Mouse (Mus musculus) cerebellum, adult 2 months (tissue): ENCODE results near the gene Armc5. TPM values are rescaled to one million over a fixed set of nuclear protein-coding genes. Genes with fewer than 3 reads are reported as not detected.
A peak's percentile ranks its signal among the peaks of the same experiment; 100 is the strongest.

ENCODE experiments used
- DNase-seq, 2 experiments: peaks; one replicate each; pipeline ENCODE4 v3.0.0; 2021
- H3K27ac ChIP-seq: fragments of 200-500 bp; 2 replicates; pipeline ENCODE4 v1.5.1; 2012; ENCODE audit warnings: low read length, control low read depth, inconsistent platforms; ENCODE audit not compliant: insufficient read depth
- H3K27me3 ChIP-seq: fragments of 200-500 bp; 2 replicates; pipeline ENCODE4 v1.6.1; 2012; ENCODE audit warnings: inconsistent platforms, mild to moderate bottlenecking, low read length, moderate library complexity; ENCODE audit not compliant: control insufficient read depth, insufficient read depth
- H3K4me1 ChIP-seq: fragments of 200-500 bp; 2 replicates; pipeline ENCODE4 v1.6.1; 2011; ENCODE audit warnings: low read length; ENCODE audit not compliant: control insufficient read depth, insufficient read depth
- H3K4me3 ChIP-seq: fragments of 200-500 bp; replicated peaks from 2 replicates; pipeline ENCODE3; 2011; ENCODE audit warnings: mild to moderate bottlenecking, low read depth, low read length, control low read depth; ENCODE audit not compliant: insufficient read depth
- CTCF ChIP-seq: fragments of 200-500 bp; IDR thresholded peaks from 2 replicates; pipeline ENCODE4 v1.5.1; 2011; ENCODE audit warnings: low read depth, mild to moderate bottlenecking, control low read depth, low read length, moderate library complexity, borderline replicate concordance; ENCODE audit not compliant: insufficient read depth
- POLR2A ChIP-seq: fragments of 200-500 bp; IDR thresholded peaks from 2 replicates; pipeline ENCODE4 v1.6.1; 2011; ENCODE audit warnings: low read length, control low read depth, borderline replicate concordance; ENCODE audit not compliant: insufficient read depth
- WGBS: fragments of 180-500 bp; shearing (Covaris S2); methylation state at CpG from one replicate; pipeline ENCODE4 v1.1.7; 2018; 5-methylcytosine and 5-hydroxymethylcytosine counted together
- polyA plus RNA-seq: library from polyadenylated mRNA; depleted of rRNA; stranded (reverse); fragments of >200 nt; gene quantifications from 2 replicates; pipeline ENCODE4 v1.2.3, GENCODE M21; 2012; rRNA removed

Armc5 gene
- polyA plus RNA-seq, result 16.1 and 17.2 TPM in 2 replicates

- no peaks in the 10 kb centered on the region for H3K27me3 ChIP-seq
- peak within 1 kb of the TSS; percentile 95 for H3K4me3 ChIP-seq
- peaks cover 11% of the 10 kb centered on the region for H3K4me1 ChIP-seq
- peak within 1 kb of the TSS; percentile 96 for H3K27ac ChIP-seq
- 24% methylated on average over 37 of the region's 37 CpGs for WGBS
- DNase-seq, result peak; percentile 84 to 91
- TF ChIP-seq CTCF (peak; percentile 68; the same call in 1 of the 2 replicates), POLR2A (no peak)
Measured at GRCm38 (mm10) chr7:128236856-128237592, at the start of gene Armc5. Gene Armc5 (plus strand): TSS chr7:128237342.

GRCm38 (mm10) chr7:128201607-128202006 lies 35.5 kb upstream of the Armc5 start:
- no peak for TF ChIP-seq CTCF
- no peak for TF ChIP-seq POLR2A
- Histone ChIP-seq H3K27ac (no peak overlapping the region), H3K27me3 (no peaks in the 10 kb centered on the region), H3K4me1 (no peaks in the 10 kb centered on the region), H3K4me3 (no peak overlapping the region)
- no peak for DNase-seq
- WGBS, result 88% methylated on average over 9 of the region's 9 CpGs

- WGBS, result 77% methylated on average over 9 of the region's 9 CpGs
- no peak for DNase-seq
- TF ChIP-seq POLR2A, result no peak
- TF ChIP-seq CTCF, result no peak
- Histone ChIP-seq H3K27ac (no peak overlapping the region), H3K27me3 (no peaks in the 10 kb centered on the region), H3K4me3 (no peak overlapping the region), H3K4me1 (no peaks in the 10 kb centered on the region)
Measured at GRCm38 (mm10) chr7:128203071-128203470, 34.1 kb upstream of the Armc5 start.

GRCm38 (mm10) chr7:128204179-128204578 lies 33.0 kb upstream of the Armc5 start:
- Histone ChIP-seq H3K27me3 (no peaks in the 10 kb centered on the region), H3K27ac (no peak overlapping the region), H3K4me3 (no peak overlapping the region), H3K4me1 (no peaks in the 10 kb centered on the region)
- DNase-seq, result no peak
- 78% methylated on average over 8 of the region's 8 CpGs for WGBS
- no peak for TF ChIP-seq CTCF
- TF ChIP-seq POLR2A, result no peak

GRCm38 (mm10) chr7:128205695-128206094 lies 31.4 kb upstream of the Armc5 start:
- Histone ChIP-seq H3K27me3 (no peaks in the 10 kb centered on the region), H3K4me1 (no peaks in the 10 kb centered on the region), H3K4me3 (no peak overlapping the region), H3K27ac (no peak overlapping the region)
- no peak for DNase-seq
- WGBS, result 91% methylated on average over 18 of the region's 18 CpGs
- TF ChIP-seq POLR2A, result no peak
- no peak for TF ChIP-seq CTCF

GRCm38 (mm10) chr7:128206152-128206551 lies 31.0 kb upstream of the Armc5 start, which contains the start of gene Cox6a2:
Gene Cox6a2 (minus strand): TSS chr7:128206387.
- Histone ChIP-seq H3K4me1 (no peaks in the 10 kb centered on the region), H3K27me3 (no peaks in the 10 kb centered on the region), H3K27ac (no peak within 1 kb of the TSS), H3K4me3 (no peak within 1 kb of the TSS)
- WGBS, result 59% methylated on average over 6 of the region's 6 CpGs
- DNase-seq, result no peak
- no peak for TF ChIP-seq POLR2A
- TF ChIP-seq CTCF, result no peak

- TF ChIP-seq CTCF, result peak; percentile 80
- TF ChIP-seq POLR2A, result no peak
- Histone ChIP-seq H3K4me1 (no peaks in the 10 kb centered on the region), H3K4me3 (no peak overlapping the region), H3K27ac (no peak overlapping the region), H3K27me3 (no peaks in the 10 kb centered on the region)
- peak; percentile 59 to 60 for DNase-seq
- WGBS, result 9% methylated on average over 4 of the region's 4 CpGs
Measured at GRCm38 (mm10) chr7:128208187-128208586, 29.0 kb upstream of the Armc5 start.

GRCm38 (mm10) chr7:128209826-128210225 lies 27.3 kb upstream of the Armc5 start:
- 61% methylated on average over 3 of the region's 3 CpGs for WGBS
- no peak for DNase-seq

More at GRCm38 (mm10) chr7:128209826-128210225, 27.3 kb upstream of the Armc5 start:
- H3K27me3 ChIP-seq, result no peaks in the 10 kb centered on the region
- no peak overlapping the region for H3K27ac ChIP-seq
- no peak overlapping the region for H3K4me3 ChIP-seq
- no peak for TF ChIP-seq CTCF
- no peak for TF ChIP-seq POLR2A
- no peaks in the 10 kb centered on the region for H3K4me1 ChIP-seq
